Mouse (Mus musculus) G1E (cell line): Measurements from ENCODE around the gene Gm37419.

ENCODE experiments used
- CTCF ChIP-seq: IDR thresholded peaks from 2 replicates; pipeline ENCODE4 v1.5.1; 2012; ENCODE audit warnings: low read depth, low read length, inconsistent platforms, mixed read lengths
- GATA1 ChIP-seq: IDR thresholded peaks from 2 replicates; pipeline ENCODE4 v1.6.1; 2012; ENCODE audit warnings: borderline replicate concordance, low read length, inconsistent platforms, mixed read lengths
- GATA2 ChIP-seq: IDR thresholded peaks from 2 replicates; pipeline ENCODE4 v1.6.1; 2012; ENCODE audit warnings: low read depth, low read length, inconsistent platforms, borderline replicate concordance
- POLR2AphosphoS5 ChIP-seq: IDR thresholded peaks from 2 replicates; pipeline ENCODE4 v1.6.1; 2012; ENCODE audit warnings: low read depth, low read length, inconsistent platforms; ENCODE audit not compliant: insufficient replicate concordance

- TF ChIP-seq POLR2AphosphoS5 (no peak), CTCF (no peak), GATA1 (no peak), GATA2 (no peak)
These were observed 2.1 kb upstream of the Gm37419 start for GRCm38 (mm10) chr16:23986176-23986575.
